Mouse (Mus musculus): ENCODE measurements at regions not wholly inside any gene's neighbourhood (a gene's known extent, or its start where the extent isn't known, plus 50 kb on each side); places are given as distances from the start of the nearest gene placed in this dataset.

GRCm38 (mm10) chr8:8361941-8362537, 299.0 kb downstream of the Efnb2 start:
- TF ChIP-seq EP300 (IDR thresholded peaks at IDR 0.05; ENCODE audit: low read depth), result no peak
- no peak for TF ChIP-seq CTCF (IDR thresholded peaks at IDR 0.05; ENCODE audit: low read depth)

Measured in liver, embryonic 14.5 days (tissue).